Mouse (Mus musculus): ENCODE data around the gene Ppp2r5b.

Gene Ppp2r5b

DNA sequence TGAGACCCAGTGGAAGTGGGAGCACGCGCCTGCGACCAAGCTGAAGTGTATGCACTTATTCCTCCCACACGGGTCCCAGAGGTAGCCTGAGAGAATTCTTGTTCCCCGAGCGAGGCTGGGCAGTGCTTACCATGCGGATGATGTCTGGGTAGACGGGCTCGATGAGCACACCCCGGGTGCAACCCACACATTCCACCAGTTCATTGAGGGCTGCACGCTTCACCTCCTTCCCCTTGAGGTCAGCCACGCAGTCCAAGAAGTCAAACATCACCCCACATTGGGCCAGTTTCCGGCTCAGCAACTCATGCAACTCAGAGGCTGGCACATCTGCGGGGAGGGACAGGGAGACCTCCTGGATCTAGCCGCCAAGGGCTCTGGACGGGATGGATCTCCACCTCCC, 2.0 kb downstream of the Ppp2r5b start:
- DNase-seq, result no peak

DNA sequence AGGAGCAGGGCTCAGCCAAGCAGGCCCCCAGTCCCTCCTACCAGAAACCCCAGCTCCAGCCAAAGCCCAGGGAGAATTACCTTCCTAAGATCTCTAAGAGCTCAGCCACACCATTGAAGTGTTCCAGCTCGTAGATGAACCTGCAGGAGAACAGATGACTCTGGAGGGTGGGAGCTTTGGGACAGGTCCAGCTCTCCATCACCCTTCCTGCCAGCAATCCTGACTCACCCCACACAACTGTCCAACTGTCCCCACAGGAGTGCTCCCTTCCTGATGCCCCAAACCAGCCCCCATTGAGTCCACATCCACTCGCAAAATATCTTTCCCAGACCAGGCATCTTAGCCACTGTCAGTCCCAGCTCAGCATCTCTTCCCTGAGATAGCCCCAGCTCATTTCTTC, 4.6 kb downstream of the Ppp2r5b start:
- DNase-seq, result peak; percentile 25

DNA sequence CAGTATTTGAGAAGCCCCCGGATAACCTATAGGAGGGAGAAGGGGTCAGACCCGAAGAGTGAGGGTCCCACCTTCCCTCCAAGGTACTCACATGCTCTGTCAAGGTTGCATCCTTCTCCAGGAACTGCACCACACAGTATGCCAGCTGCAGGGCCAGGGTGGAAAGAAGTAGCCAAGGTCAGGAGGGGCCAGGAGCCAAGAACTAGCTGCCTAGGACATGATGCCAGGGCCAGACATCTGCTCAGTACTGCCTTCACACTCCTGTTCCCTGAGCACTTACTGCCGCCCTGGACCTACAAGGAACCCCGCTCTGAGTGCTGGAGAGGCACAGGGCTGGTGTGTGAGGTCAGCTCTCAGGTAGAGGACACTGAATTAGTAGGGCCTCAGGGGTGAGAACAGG, 5.3 kb downstream of the Ppp2r5b start:
- DNase-seq, result peak; percentile 55

DNA sequence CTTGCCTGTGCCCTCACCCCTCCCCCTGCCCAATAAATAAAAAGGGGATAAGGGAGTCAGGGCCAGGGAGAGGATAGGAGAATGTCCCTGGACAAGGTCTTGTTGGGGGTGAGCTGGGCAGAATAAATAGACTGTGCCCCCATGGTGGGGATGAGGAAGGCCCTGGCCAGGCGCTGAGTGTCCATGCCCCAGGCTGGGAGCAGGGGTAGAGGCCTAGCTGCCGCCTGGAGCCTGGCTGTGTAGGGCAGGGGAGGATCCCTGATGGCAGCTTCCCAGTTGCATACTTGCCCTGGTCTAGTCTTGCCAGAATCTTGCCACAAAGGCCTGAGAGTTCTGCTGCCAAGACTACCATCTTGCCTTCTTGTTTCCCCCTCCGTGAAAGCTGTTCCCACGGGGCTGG, 7.8 kb downstream of the Ppp2r5b start:
- DNase-seq, result no peak

DNA sequence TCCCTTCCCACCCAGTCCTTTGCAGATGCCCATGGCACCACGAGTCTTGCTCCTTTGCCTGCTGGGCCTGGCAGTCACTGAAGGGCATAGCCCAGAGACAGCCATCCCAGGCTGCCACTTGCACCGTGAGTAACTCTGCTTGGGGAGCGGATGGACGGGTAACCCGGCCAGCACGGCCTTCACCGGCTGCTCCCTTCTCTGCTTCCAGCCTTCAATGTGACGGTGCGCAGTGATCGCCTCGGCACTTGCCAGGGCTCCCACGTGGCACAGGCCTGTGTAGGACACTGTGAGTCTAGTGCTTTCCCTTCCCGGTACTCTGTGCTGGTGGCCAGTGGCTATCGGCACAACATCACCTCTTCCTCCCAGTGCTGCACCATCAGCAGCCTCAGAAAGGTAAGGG, 8.9 kb downstream of the Ppp2r5b start:
- no peak for DNase-seq

DNA sequence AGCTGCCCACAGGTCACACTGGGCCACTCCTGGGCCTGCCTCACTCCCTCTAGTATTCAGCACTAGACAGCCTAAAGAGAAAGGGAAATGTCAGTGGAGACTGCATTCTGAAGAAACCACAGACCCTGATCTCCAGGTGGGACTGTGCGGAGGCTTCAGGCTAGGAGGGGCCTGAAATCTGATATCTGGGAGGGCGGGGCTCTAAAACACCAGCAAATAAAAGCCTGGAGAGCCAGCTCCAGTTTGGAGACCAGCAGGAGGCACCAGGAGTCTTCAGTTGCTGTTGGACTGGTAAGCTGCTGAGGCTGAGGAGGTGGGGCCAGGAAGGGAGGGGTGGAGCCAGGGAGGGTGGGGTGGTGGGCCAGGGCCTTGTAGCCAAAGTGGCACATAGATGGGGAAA, 9.5 kb downstream of the Ppp2r5b start, which contains the start of gene Gpha2:
TSS of gene Gpha2 (plus strand) at position 246 of the 400 bp plus-strand sequence.
- DNase-seq, result no peak

DNA sequence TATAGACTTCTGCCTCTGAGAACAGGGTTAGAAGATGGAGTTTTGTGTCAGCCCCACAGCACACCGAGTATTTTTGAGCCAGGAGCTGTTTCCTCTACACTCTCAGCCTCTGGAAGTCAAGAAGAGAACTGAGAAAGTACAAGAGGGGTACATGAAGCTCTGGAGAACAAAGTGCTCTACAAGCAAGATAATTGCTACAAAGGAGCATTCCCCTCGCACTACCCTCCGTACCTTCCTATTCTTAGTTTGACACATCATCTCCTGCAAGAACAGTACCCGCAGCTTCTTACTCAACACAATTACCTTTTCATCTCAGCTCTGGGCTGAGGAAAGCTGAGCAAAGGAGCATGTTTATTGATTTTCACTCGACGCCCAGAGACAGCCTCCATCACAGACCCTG, 17.1 kb downstream of the Ppp2r5b start:
- no peak for DNase-seq

DNA sequence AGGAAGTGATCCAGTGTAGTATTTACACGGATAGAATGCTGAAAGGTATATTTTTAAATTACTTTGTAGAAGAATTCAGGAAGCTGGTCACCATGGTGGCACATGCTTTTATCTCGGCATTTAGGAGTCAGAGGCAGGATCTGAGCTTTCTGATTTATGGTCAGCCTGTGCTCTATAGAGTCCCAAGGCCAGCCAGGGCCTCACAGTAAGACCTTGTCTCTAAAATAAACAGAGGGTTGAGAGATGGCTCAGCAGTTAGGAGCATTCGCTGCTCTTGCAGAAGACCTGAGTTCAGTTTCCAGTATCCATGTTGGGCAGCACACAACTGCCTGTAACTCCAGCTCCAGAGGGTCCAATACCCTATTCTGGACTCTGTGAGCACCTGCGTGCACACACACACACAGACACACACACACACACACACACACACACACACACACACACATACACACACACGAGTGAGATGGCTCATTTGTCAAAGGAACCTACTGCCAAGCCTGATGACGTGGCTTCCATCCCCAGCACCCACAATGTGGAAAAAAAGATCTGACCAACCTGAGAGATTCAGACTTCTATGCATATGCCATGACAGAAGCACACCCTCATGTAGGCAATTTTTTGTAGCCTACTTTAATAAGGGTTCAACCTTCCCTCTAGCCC, 19.5 kb downstream of the Ppp2r5b start:
- no peak for DNase-seq

DNA sequence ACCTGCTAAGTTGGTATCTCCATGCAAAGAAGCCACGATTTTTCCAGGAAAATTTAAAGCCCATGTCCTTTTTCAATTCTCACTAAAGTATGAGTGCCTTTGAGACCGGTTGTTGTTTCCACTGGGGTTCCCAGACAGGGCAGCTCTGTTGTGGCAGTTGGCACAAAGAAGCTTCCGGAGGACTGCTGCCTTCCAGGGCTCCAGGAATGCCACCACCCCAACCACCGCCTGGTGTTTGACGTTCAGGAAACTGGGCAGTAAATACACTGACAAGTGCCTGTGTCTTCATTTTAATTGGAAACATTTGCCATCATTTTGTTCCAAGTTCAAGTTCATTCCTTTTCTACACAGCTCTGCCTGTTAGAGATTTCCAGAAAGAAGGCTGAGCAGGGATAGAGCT, 29.0 kb downstream of the Ppp2r5b start:
- DNase-seq, result no peak

DNA sequence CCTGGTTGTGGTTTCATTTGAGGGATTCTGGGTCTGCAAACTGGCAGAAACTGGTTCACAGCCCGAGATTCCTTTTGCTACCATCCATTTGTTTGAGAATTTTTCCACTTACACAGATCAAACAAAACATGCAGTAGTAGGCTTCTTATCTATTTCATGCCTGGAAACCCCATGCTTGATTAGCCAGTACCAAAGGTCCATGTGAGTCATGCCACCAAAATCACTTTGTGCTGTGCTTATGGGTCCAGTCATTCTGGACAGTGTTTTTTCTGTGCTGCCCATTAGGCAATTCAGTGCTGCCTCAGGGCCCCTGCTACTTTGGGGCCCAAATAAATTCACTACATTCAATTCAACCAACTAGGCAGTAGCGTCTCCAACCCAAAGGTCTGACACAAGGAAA, 31.4 kb downstream of the Ppp2r5b start:
- DNase-seq, result no peak

DNA sequence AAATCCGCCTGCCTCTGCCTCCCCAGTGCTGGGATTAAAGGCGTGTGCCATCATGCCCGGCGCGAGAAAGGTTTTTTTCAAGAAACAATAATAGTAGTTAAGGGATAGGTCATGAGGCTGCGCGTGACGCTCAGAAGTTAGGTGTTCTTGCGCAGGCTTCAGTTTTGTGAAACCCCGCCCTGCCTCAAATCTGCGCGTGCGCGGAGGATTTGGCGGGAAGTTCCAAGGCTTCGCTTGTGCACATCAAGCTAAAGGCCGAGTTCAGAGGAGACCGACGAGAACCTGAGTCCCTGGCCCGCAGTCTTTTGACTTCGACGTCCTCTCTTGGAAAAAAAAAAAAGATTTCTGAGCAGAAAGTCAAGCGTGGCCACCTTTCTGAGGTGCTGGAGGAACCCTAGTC, 51.5 kb downstream of the Ppp2r5b start, which contains the start of gene Majin:
TSS of gene Majin (plus strand) at position 258 of the 400 bp plus-strand sequence.
- DNase-seq, result no peak

DNA sequence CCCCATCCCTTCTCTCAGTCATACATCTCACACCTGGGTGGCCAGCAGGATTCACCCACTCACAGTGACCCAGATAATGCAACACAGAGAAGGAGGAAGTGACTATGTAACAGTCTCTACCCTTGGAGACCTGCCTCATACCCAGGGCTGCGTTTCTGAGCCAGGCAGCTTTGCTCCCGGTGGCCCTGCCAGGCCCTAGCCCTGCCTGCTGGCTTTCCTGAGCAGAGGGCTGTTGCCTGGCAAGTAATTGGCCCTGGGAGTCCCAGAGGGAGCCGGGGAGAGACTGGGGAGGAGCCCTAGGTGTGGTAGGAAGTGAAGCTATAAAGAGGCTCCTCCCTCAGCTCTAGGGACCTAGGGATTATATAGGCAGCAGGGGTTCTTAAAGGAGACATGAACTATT, 53.1 kb downstream of the Ppp2r5b start:
- peak; percentile 54 for DNase-seq

DNA sequence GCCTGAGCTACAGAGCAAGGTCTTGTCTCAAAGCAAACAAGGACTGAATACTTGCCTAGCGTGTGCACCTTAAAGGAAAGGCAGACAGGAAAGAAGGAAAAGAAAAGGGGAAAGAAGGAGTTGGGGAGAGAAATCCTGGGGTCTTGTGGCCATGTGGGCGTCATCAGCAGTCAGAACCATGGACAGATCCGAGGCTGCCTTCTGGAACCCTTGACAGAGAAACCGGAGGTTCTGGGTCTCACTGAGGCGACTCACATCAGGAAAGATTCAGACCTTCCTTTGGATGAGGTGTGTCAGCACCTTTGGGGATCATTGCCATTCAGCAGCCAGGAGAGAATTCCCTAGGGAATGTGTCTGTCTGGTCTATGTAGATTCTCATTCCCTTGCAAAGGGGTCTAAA, 54.0 kb downstream of the Ppp2r5b start:
- no peak for DNase-seq

DNA sequence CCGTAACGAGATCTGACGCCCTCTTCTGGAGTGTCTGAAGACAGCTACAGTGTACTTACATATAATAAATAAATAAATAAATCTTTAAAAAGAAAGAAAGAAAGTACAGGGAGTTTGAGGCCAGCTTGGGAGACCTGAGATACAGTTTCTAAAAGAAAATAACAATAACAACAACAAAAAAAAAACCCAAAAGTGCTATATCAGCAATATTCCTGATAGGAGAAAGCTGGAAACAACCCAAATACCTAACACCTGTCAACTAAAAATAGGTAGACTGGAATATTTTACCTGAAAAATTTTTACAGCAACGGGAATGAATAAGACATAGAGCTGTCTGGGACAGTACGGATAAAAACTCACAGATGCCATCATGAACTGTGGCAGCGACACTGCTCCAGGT, 56.9 kb downstream of the Ppp2r5b start:
- DNase-seq, result no peak

All from cerebellum, adult 8-10 months (tissue).